Mouse (Mus musculus): Measurements from ENCODE around the gene Bckdha. TPM values are rescaled to one million over a fixed set of nuclear protein-coding genes. Genes with fewer than 3 reads are reported as not detected.

The Bckdha gene
- total and polyA plus RNA-seq, 2 experiments from 2014 or later: 55.9 to 57.1 TPM

DNA sequence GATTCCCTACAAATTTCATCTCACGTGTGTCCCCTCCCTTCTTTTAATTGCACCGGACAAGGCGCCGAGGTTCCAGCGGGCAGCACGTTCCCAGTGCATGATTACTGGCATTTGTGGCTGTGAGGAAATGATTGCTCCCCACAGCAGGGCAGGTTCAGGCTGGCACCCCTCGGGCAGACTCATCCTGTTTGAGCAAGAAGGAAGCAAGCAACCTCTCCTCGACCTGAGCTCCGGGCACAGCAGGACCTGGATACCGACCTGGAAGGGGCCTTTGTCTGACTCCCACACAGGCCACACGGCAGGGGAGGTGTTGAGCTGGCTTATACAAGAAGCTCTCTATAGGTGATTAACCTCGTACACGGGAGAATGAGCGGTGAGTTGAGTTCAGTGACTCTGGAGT, 13.7 kb downstream of the Bckdha start:
- Histone ChIP-seq H3K36me3 (ENCODE audit: insufficient read depth) (peaks cover 9% of the 10 kb centered on the region), H3K4me3 (ENCODE audit: low read depth, low read length) (no peak overlapping the region), H3K9me3 (ENCODE audit: low read length) (no peaks in the 10 kb centered on the region), H3K27me3 (ENCODE audit: insufficient read depth, low read length) (no peaks in the 10 kb centered on the region), H3K4me2 (ENCODE audit: low read depth) (no peak overlapping the region), H3K9ac (no peak overlapping the region), H3K27ac (ENCODE audit: low read depth, low read length) (no peak overlapping the region), H3K4me1 (ENCODE audit: insufficient read depth) (no peaks in the 10 kb centered on the region)
- 34% methylated on average over 14 of the region's 14 CpGs for WGBS
- ATAC-seq (no peak), DNase-seq (no peak)
- TF ChIP-seq CTCF (IDR thresholded peaks at IDR 0.05; ENCODE audit: low read depth): no peak

DNA sequence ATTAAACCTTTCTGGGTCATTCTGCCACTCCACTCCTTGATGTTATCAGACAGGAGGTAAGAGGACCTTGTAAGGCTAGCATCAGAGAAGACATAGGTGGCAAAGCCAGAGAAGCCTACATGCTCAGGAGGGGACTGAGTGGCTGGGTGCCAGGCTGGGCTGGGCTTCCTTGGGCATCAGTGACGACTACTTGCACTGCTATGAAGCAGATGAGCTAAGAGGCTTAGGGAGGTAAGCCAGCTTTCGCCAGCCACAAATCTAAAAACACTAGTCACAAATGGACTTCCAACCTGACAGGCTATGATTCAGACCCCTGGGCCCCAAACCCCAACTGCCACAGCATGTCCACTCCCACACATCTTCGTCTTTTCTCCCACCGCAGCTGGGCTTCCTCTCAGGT, 14.2 kb downstream of the Bckdha start:
- Histone ChIP-seq H3K27ac (ENCODE audit: low read depth, low read length) (no peak overlapping the region), H3K4me3 (ENCODE audit: low read depth, low read length) (no peak overlapping the region), H3K9ac (no peak overlapping the region), H3K36me3 (ENCODE audit: insufficient read depth) (peaks cover 9% of the 10 kb centered on the region), H3K9me3 (ENCODE audit: low read length) (no peaks in the 10 kb centered on the region), H3K27me3 (ENCODE audit: insufficient read depth, low read length) (no peaks in the 10 kb centered on the region), H3K4me2 (ENCODE audit: low read depth) (no peak overlapping the region), H3K4me1 (ENCODE audit: insufficient read depth) (no peaks in the 10 kb centered on the region)
- DNase-seq: no peak
- ATAC-seq: no peak
- TF ChIP-seq CTCF (IDR thresholded peaks at IDR 0.05; ENCODE audit: low read depth): no peak
- WGBS: 67% methylated on average over 4 of the region's 4 CpGs

- H3K9me3 ChIP-seq (ENCODE audit: low read length): no peaks in the 10 kb centered on the region
- WGBS: 76% methylated on average over 10 of the region's 10 CpGs
- H3K9ac ChIP-seq: no peak overlapping the region
- TF ChIP-seq CTCF (IDR thresholded peaks at IDR 0.05; ENCODE audit: low read depth): no peak
- no peaks in the 10 kb centered on the region for H3K27me3 ChIP-seq (ENCODE audit: insufficient read depth, low read length)
- DNase-seq (no peak), ATAC-seq (no peak)
- H3K27ac ChIP-seq (ENCODE audit: low read depth, low read length): no peak overlapping the region
- H3K4me1 ChIP-seq (ENCODE audit: insufficient read depth): no peaks in the 10 kb centered on the region
- peaks cover 11% of the 10 kb centered on the region for H3K36me3 ChIP-seq (ENCODE audit: insufficient read depth)
- no peak overlapping the region for H3K4me2 ChIP-seq (ENCODE audit: low read depth)
- no peak overlapping the region for H3K4me3 ChIP-seq (ENCODE audit: low read depth, low read length)
Observed at GRCm38 (mm10) chr7:25644136-25644535, 14.6 kb downstream of the Bckdha start.

DNA sequence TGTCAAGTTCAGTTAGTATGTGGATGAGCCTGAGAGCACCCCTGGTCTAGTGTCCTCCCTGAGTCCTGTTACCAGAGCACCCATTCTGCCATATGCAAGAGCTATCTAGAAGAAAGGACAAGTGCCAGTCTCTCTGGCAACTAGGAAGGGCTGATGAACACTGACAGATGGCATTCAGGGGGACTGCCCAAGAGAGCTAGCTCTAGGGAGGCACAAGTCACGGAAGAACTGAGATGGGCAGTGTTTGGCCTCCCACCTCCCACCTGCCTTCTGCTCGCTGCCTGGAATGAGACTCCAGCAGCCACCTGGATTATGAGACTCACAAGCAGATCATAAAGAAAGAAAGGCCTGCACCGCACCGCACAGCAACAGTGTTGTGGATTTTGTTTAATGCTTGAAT, 19.0 kb downstream of the Bckdha start:
- Histone ChIP-seq H3K36me3 (ENCODE audit: insufficient read depth) (peaks cover 39% of the 10 kb centered on the region), H3K4me1 (ENCODE audit: insufficient read depth) (no peaks in the 10 kb centered on the region), H3K9ac (no peak overlapping the region), H3K27ac (ENCODE audit: low read depth, low read length) (no peak overlapping the region), H3K9me3 (ENCODE audit: low read length) (no peaks in the 10 kb centered on the region), H3K4me3 (ENCODE audit: low read depth, low read length) (no peak overlapping the region), H3K27me3 (ENCODE audit: insufficient read depth, low read length) (no peaks in the 10 kb centered on the region), H3K4me2 (ENCODE audit: low read depth) (no peak overlapping the region)
- ATAC-seq (no peak), DNase-seq (no peak)
- 73% methylated on average over 4 of the region's 4 CpGs for WGBS
- TF ChIP-seq CTCF (IDR thresholded peaks at IDR 0.05; ENCODE audit: low read depth): no peak

GRCm38 (mm10) chr7:25637099-25637498, 21.7 kb downstream of the Bckdha start:
- TF ChIP-seq CTCF (IDR thresholded peaks at IDR 0.05; ENCODE audit: low read depth): no peak
- Histone ChIP-seq H3K4me1 (ENCODE audit: insufficient read depth) (no peaks in the 10 kb centered on the region), H3K27ac (ENCODE audit: low read depth, low read length) (no peak overlapping the region), H3K4me3 (ENCODE audit: low read depth, low read length) (no peak overlapping the region), H3K27me3 (ENCODE audit: insufficient read depth, low read length) (no peaks in the 10 kb centered on the region), H3K9ac (no peak overlapping the region), H3K9me3 (ENCODE audit: low read length) (no peaks in the 10 kb centered on the region), H3K36me3 (ENCODE audit: insufficient read depth) (peaks cover 65% of the 10 kb centered on the region), H3K4me2 (ENCODE audit: low read depth) (no peak overlapping the region)
- DNase-seq (no peak), ATAC-seq (no peak)
- WGBS: 84% methylated on average over 5 of the region's 5 CpGs

- WGBS: 83% methylated on average over 3 of the region's 3 CpGs
Observed at GRCm38 (mm10) chr7:25636373-25636772, 22.4 kb downstream of the Bckdha start.

DNA sequence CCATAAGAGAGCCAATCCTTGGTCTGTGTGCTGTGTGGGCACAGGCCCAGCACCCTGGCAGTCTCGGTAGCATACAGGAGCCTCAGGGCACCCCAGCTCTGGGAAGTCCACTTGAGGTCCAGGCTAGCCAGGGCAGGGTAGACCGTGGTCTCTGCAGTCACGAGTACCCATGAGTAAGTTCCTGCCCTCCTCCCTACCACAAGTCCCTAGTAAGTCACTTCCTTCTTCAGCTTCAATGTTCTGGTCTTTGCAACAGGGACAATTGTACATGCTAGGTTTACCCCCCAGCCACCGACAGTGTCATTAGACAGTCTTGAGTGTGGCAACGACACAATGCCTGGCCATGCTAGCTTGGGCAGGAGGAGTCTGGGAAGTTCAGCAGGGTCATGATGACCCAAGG, 26.1 kb downstream of the Bckdha start:
- H3K4me2 ChIP-seq (ENCODE audit: low read depth): no peak overlapping the region
- TF ChIP-seq CTCF (IDR thresholded peaks at IDR 0.05; ENCODE audit: low read depth): no peak
- H3K36me3 ChIP-seq (ENCODE audit: insufficient read depth): peaks cover 68% of the 10 kb centered on the region
- WGBS: 92% methylated on average over 5 of the region's 5 CpGs
- DNase-seq (no peak), ATAC-seq (no peak)
- no peaks in the 10 kb centered on the region for H3K4me1 ChIP-seq (ENCODE audit: insufficient read depth)
- no peak overlapping the region for H3K9ac ChIP-seq
- no peak overlapping the region for H3K4me3 ChIP-seq (ENCODE audit: low read depth, low read length)
- no peak overlapping the region for H3K27ac ChIP-seq (ENCODE audit: low read depth, low read length)
- H3K27me3 ChIP-seq (ENCODE audit: insufficient read depth, low read length): no peaks in the 10 kb centered on the region; the same call in 1 of the 2 replicates
- no peaks in the 10 kb centered on the region for H3K9me3 ChIP-seq (ENCODE audit: low read length)

More at GRCm38 (mm10) chr7:25636373-25636772, 22.4 kb downstream of the Bckdha start:
- ATAC-seq: no peak
- H3K4me2 ChIP-seq (ENCODE audit: low read depth): no peak overlapping the region
- H3K9me3 ChIP-seq (ENCODE audit: low read length): no peaks in the 10 kb centered on the region
- no peak overlapping the region for H3K9ac ChIP-seq
- H3K27ac ChIP-seq (ENCODE audit: low read depth, low read length): no peak overlapping the region
- no peaks in the 10 kb centered on the region for H3K4me1 ChIP-seq (ENCODE audit: insufficient read depth)
- peaks cover 66% of the 10 kb centered on the region for H3K36me3 ChIP-seq (ENCODE audit: insufficient read depth)
- DNase-seq: no peak
- no peak overlapping the region for H3K4me3 ChIP-seq (ENCODE audit: low read depth, low read length)
- TF ChIP-seq CTCF (IDR thresholded peaks at IDR 0.05; ENCODE audit: low read depth): no peak
- H3K27me3 ChIP-seq (ENCODE audit: insufficient read depth, low read length): no peaks in the 10 kb centered on the region

- TF ChIP-seq CTCF (IDR thresholded peaks at IDR 0.05; ENCODE audit: low read depth): no peak
- 66% methylated on average over 8 of the region's 8 CpGs for WGBS
- H3K9me3 ChIP-seq (ENCODE audit: low read length): no peaks in the 10 kb centered on the region
- no peak overlapping the region for H3K4me3 ChIP-seq (ENCODE audit: low read depth, low read length)
- H3K36me3 ChIP-seq (ENCODE audit: insufficient read depth): peaks cover 48% of the 10 kb centered on the region
- no peak overlapping the region for H3K27ac ChIP-seq (ENCODE audit: low read depth, low read length)
- no peak overlapping the region for H3K9ac ChIP-seq
- ATAC-seq: no peak
- H3K4me2 ChIP-seq (ENCODE audit: low read depth): no peak overlapping the region
- H3K27me3 ChIP-seq (ENCODE audit: insufficient read depth, low read length): no peaks in the 10 kb centered on the region; the same call in 1 of the 2 replicates
- no peaks in the 10 kb centered on the region; the same call in 1 of the 2 replicates for H3K4me1 ChIP-seq (ENCODE audit: insufficient read depth)
- DNase-seq: no peak
Observed at GRCm38 (mm10) chr7:25628323-25628620, 30.5 kb downstream of the Bckdha start.
